Mouse (Mus musculus) E14TG2a.4 (cell line): ENCODE results near the gene Nenf.

Experiments
- H3K27me3 ChIP-seq: 2 replicates; pipeline ENCODE4 v1.6.1; 2014; ENCODE audit warnings: low read length, control low read depth; ENCODE audit not compliant: insufficient read depth
- H3K36me3 ChIP-seq: 2 replicates; pipeline ENCODE4 v1.6.1; 2014; ENCODE audit warnings: low read length, control low read depth; ENCODE audit not compliant: insufficient read depth
- H3K4me1 ChIP-seq: replicated peaks from 2 replicates; pipeline ENCODE4 v1.6.1; 2014; ENCODE audit warnings: low read depth, low read length, control low read depth
- H3K4me3 ChIP-seq: replicated peaks from 2 replicates; pipeline ENCODE4 v1.5.1; 2014; ENCODE audit warnings: mild to moderate bottlenecking, low read length
- H3K9me3 ChIP-seq: 2 replicates; pipeline ENCODE4 v1.6.1; 2014; ENCODE audit warnings: low read length, control low read depth
- CTCF ChIP-seq: conservative IDR thresholded peaks from 2 replicates; pipeline ENCODE4 v1.5.1; 2014; ENCODE audit warnings: low read length
- NANOG ChIP-seq: IDR thresholded peaks from 2 replicates; pipeline ENCODE4 v1.6.1; 2014; ENCODE audit warnings: borderline replicate concordance, low read length, mixed read lengths
- POU5F1 ChIP-seq: IDR thresholded peaks from 2 replicates; pipeline ENCODE4 v1.6.1; 2014; ENCODE audit warnings: low read length, borderline replicate concordance

The Nenf gene

DNA sequence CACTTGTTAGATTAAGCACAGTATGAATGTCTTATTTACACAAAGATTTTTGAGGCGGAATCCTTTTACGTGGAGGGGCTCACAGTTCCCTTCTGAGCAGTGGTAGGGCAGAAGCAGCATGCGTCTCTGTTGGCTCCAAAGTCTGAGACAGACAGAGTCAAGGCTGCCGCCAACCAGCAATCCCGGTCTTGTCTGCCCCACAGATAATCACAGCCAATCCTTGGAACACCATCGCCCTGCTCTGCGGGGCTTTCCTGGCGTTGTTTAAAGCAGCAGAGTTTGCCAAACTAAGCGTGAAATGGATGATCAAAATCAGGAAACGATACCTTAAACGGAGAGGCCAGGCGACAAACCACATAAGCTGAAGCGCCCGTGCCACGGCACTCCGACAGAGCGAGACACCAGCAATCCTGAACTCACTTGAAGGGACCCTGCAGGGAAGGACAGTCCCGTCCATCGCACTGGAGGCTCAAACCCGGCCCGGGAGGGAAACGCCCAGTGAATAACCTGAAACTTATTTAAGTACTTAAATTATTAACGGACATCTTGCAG, 31.6 kb upstream of the Nenf start:
- peaks cover 30% of the 10 kb centered on the region for H3K4me1 ChIP-seq
- H3K9me3 ChIP-seq = no peaks in the 10 kb centered on the region
- H3K4me3 ChIP-seq = 0 out of 2 replicates have a peak overlapping the region, but pooled peaks have one; percentile 17
- no peaks in the 10 kb centered on the region for H3K27me3 ChIP-seq
- TF ChIP-seq POU5F1 (no peak), NANOG (no peak), CTCF (no peak)
- peaks cover 60% of the 10 kb centered on the region for H3K36me3 ChIP-seq

DNA sequence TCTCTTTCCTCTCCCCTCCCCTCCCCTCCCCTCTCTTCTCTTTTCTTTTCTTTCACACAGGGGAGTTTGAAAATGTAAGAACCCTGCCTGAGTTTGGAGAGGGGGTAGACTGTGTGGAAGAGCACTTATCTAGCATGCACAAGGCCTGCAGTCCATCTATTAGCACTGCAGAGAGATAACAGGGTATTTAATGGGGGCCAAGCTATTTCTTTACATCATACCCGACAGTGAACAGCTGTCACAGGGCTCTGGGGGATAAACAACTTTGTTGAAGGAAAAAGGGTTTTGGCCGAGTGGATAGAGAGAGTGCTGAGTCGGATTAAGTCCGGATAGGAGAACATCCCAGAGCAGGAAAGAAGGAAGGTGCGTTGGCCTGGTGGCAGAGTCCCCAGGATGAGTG, 31.0 kb upstream of the Nenf start:
- H3K27me3 ChIP-seq = no peaks in the 10 kb centered on the region
- TF ChIP-seq NANOG = no peak
- no peak for TF ChIP-seq POU5F1
- TF ChIP-seq CTCF = no peak

DNA sequence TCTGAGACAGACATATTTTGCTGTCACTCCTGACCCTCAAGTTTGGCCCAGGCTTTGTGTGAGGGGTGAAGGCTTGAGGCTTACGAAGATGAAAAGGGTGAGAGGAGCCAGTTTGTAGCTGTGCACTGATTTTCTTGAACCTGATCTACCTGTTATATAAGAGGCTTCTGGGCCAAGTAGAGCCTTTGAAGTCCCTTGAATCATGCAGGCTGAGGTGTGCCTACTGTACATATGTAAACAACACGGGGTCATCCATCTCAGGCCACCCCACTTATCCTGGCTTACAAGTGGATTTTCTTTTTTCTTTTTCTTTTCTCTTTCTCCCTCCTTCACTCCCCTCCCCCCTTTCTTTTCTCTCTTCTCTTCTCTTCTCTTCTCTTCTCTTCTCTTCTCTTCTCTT, 30.6 kb upstream of the Nenf start:
- Histone ChIP-seq H3K4me3 (no peak overlapping the region), H3K4me1 (peaks cover 30% of the 10 kb centered on the region), H3K9me3 (peaks cover under 1% of the 10 kb centered on the region; the same call in 1 of the 2 replicates), H3K27me3 (no peaks in the 10 kb centered on the region), H3K36me3 (peaks cover 56% of the 10 kb centered on the region)
- TF ChIP-seq NANOG (no peak), CTCF (no peak), POU5F1 (no peak)

More for the DNA sequence above, 31.0 kb upstream of the Nenf start:
- Histone ChIP-seq H3K36me3 (peaks cover 56% of the 10 kb centered on the region), H3K4me1 (peaks cover 30% of the 10 kb centered on the region), H3K9me3 (no peaks in the 10 kb centered on the region), H3K4me3 (no peak overlapping the region)

- H3K9me3 ChIP-seq = peaks cover 6% of the 10 kb centered on the region; the same call in 1 of the 2 replicates
- TF ChIP-seq NANOG (no peak), CTCF (no peak), POU5F1 (no peak)
- H3K4me3 ChIP-seq = no peak overlapping the region
- no peaks in the 10 kb centered on the region for H3K27me3 ChIP-seq
- peaks cover 23% of the 10 kb centered on the region for H3K4me1 ChIP-seq
- H3K36me3 ChIP-seq = peaks cover 57% of the 10 kb centered on the region
Observed at GRCm38 (mm10) chr1:191347602-191348001, 29.6 kb upstream of the Nenf start.

- Histone ChIP-seq H3K9me3 (peaks cover 6% of the 10 kb centered on the region; the same call in 1 of the 2 replicates), H3K4me3 (no peak overlapping the region), H3K27me3 (no peaks in the 10 kb centered on the region), H3K36me3 (peaks cover 50% of the 10 kb centered on the region), H3K4me1 (no peaks in the 10 kb centered on the region)
- no peak for TF ChIP-seq POU5F1
- TF ChIP-seq CTCF = no peak
- no peak for TF ChIP-seq NANOG
Observed at GRCm38 (mm10) chr1:191340530-191340929, 22.5 kb upstream of the Nenf start.

DNA sequence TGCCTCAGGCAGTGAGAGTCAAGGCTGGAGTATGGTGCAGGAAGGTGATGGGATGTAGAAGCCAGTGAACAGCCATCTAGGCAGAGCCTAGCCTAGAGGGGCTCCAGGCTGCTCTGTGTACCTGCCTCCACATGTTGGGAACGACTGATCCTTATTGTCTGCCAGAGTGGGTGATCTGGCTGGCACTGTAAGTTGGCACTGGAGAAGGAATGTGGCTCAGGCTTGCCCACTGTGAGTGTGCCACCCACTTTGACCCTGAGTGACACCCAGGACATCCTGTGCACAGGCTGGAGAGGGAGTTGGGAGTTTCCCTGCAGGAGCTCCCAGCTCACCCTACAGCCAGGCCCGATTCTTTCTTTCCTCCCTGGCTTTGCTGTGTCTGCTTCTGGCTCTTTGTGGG, 21.9 kb upstream of the Nenf start:
- Histone ChIP-seq H3K27me3 (no peaks in the 10 kb centered on the region), H3K4me1 (no peaks in the 10 kb centered on the region), H3K9me3 (peaks cover 6% of the 10 kb centered on the region; the same call in 1 of the 2 replicates), H3K4me3 (no peak overlapping the region), H3K36me3 (peaks cover 50% of the 10 kb centered on the region)
- no peak for TF ChIP-seq NANOG
- no peak for TF ChIP-seq POU5F1
- no peak for TF ChIP-seq CTCF

GRCm38 (mm10) chr1:191334500-191334899, 16.5 kb upstream of the Nenf start:
- Histone ChIP-seq H3K36me3 (peaks cover 9% of the 10 kb centered on the region), H3K4me3 (no peak overlapping the region), H3K4me1 (0 out of 2 replicates have a peak, but pooled peaks cover 4% of the 10 kb centered on the region), H3K27me3 (no peaks in the 10 kb centered on the region), H3K9me3 (no peaks in the 10 kb centered on the region)
- no peak for TF ChIP-seq POU5F1
- TF ChIP-seq NANOG = no peak
- no peak for TF ChIP-seq CTCF

DNA sequence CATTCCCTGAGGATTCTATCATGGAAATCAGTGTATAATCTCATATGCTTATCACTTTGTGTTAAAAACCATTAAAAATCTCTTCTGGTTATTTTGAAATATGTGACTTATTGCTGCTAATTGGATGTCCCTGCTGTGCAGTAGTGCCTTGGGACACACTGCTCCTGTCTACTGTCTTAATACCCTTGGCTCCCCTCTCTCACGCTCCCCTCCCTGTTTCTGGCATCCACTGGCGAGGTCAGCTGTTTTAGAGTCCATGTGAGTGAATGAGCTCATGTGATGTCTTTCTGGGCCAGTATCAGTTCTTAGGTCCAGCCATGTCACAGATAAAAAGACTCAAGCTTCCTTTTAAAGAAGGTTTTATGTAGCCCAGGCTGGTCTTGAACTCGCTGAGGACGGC, 12.4 kb upstream of the Nenf start:
- Histone ChIP-seq H3K36me3 (peaks cover 8% of the 10 kb centered on the region; the same call in 1 of the 2 replicates), H3K9me3 (no peaks in the 10 kb centered on the region), H3K27me3 (peaks cover 27% of the 10 kb centered on the region), H3K4me3 (no peak overlapping the region), H3K4me1 (peaks cover 20% of the 10 kb centered on the region)
- no peak for TF ChIP-seq NANOG
- no peak for TF ChIP-seq CTCF
- TF ChIP-seq POU5F1 = no peak

DNA sequence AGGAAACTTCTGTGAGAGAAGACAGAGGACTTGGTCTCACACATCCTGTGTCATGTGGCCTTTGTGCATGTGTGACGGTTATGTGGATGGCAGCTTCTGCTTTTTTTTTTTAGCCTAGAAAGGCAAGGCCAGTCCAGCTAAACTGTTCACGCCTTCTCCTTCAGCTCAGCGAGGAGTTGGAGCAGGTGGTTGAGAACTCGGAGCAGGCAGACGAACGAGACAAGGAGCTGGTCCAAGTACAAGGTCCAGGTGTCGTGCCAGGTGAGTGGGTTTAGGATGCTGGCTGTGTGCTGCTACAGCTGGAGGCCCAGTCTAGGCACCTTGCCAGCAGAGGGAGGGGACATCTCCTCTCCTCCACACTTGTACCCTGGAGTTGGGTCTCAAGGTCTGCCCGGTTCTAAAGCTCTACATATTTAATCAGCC, 10.0 kb upstream of the Nenf start:
- no peak for TF ChIP-seq NANOG
- no peak for TF ChIP-seq CTCF
- TF ChIP-seq POU5F1 = no peak
- Histone ChIP-seq H3K27me3 (peaks cover 46% of the 10 kb centered on the region), H3K36me3 (peaks cover 8% of the 10 kb centered on the region; the same call in 1 of the 2 replicates), H3K9me3 (no peaks in the 10 kb centered on the region), H3K4me1 (peaks cover 22% of the 10 kb centered on the region), H3K4me3 (no peak overlapping the region)
